Mouse (Mus musculus): ENCODE measurements around the gene Ppfia4. TPM values are rescaled to one million over a fixed set of nuclear protein-coding genes. Genes with fewer than 3 reads are reported as not detected.

The Ppfia4 gene
- polyA plus RNA-seq, 1 experiment: 31.3 TPM

Other genes with a start within 250 kb of the Ppfia4 start
- 0.09 and 0.11 TPM in 2 replicates for gene Chit1, start 221.7 kb downstream of the Ppfia4 start, polyA plus RNA-seq (2012; rRNA removed)
- gene Chil1, start 150.8 kb downstream of the Ppfia4 start, polyA plus RNA-seq (2012; rRNA removed): 2.0 and 2.6 TPM in 2 replicates
- gene Mybph, start 139.5 kb downstream of the Ppfia4 start, polyA plus RNA-seq (2012; rRNA removed): 0.98 and 1.4 TPM in 2 replicates
- 12.9 and 15.2 TPM in 2 replicates for gene Adora1, start 97.5 kb downstream of the Ppfia4 start, polyA plus RNA-seq (2012; rRNA removed)
- 1.3 and 2.6 TPM in 2 replicates for gene Myog, start 42.9 kb downstream of the Ppfia4 start, polyA plus RNA-seq (2012; rRNA removed)
- gene Tmem183a, start 29.1 kb upstream of the Ppfia4 start, polyA plus RNA-seq (2012; rRNA removed): 111 and 116 TPM in 2 replicates
- not detected in 2 replicates for gene 4933406M09Rik, start 53.0 kb upstream of the Ppfia4 start, polyA plus RNA-seq (2012; rRNA removed)
- 11.7 and 13.6 TPM in 2 replicates for gene Cyb5r1, start 72.6 kb upstream of the Ppfia4 start, polyA plus RNA-seq (2012; rRNA removed)
- 49.7 and 61.1 TPM in 2 replicates for gene Adipor1, start 82.5 kb upstream of the Ppfia4 start, polyA plus RNA-seq (2012; rRNA removed)
- 22.5 and 24.9 TPM in 2 replicates for gene Klhl12, start 122.6 kb upstream of the Ppfia4 start, polyA plus RNA-seq (2012; rRNA removed)
- gene Rabif, start 161.7 kb upstream of the Ppfia4 start, polyA plus RNA-seq (2012; rRNA removed): 36.9 and 39.5 TPM in 2 replicates
- gene Mgat4e, start 216.8 kb upstream of the Ppfia4 start, polyA plus RNA-seq (2012; rRNA removed): 0.15 TPM in 1 of 2 replicates, not detected in the other
- 48.9 and 70.8 TPM in 2 replicates for gene Kdm5b, start 227.2 kb upstream of the Ppfia4 start, polyA plus RNA-seq (2012; rRNA removed)

Data from brain, embryonic 14.5 days (tissue).